Mouse (Mus musculus) heart, embryonic 13.5 days (tissue): ENCODE results near the gene Fermt2. TPM values are rescaled to one million over a fixed set of nuclear protein-coding genes. Genes with fewer than 3 reads are reported as not detected.

Source experiments
- ATAC-seq: fragments of 200-750 bp; cut with Nextera tagmentation; 2 replicates; pipeline ENCODE4 v1.8.0; 2017; ENCODE audit warnings: moderate TSS enrichment; ENCODE audit not compliant: insufficient number of reproducible peaks, low FRiP score, low TSS enrichment; ENCODE audit errors: extremely low read depth
- H3K27ac ChIP-seq: fragments of 300-500 bp; sonication (generic); replicated peaks from 2 replicates; pipeline ENCODE4 v1.5.1; 2015; ENCODE audit warnings: moderate library complexity, mild to moderate bottlenecking, inconsistent platforms
- H3K27me3 ChIP-seq: fragments of 300-500 bp; sonication (generic); replicated peaks from 2 replicates; pipeline ENCODE4 v1.6.1; 2015; ENCODE audit warnings: mild to moderate bottlenecking, inconsistent platforms
- H3K36me3 ChIP-seq: fragments of 300-500 bp; sonication (generic); 2 replicates; pipeline ENCODE4 v1.6.1; 2015; ENCODE audit warnings: mild to moderate bottlenecking, inconsistent platforms
- H3K4me1 ChIP-seq: fragments of 300-500 bp; sonication (generic); 2 replicates; pipeline ENCODE4 v1.6.1; 2015; ENCODE audit warnings: inconsistent platforms
- H3K4me2 ChIP-seq: fragments of 300-500 bp; sonication (generic); 2 replicates; pipeline ENCODE4 v1.6.1; 2015; ENCODE audit warnings: inconsistent platforms, mild to moderate bottlenecking, moderate library complexity
- H3K4me3 ChIP-seq: fragments of 300-500 bp; sonication (generic); 2 replicates; pipeline ENCODE4 v1.5.1; 2015; ENCODE audit warnings: moderate library complexity, mild to moderate bottlenecking, inconsistent platforms
- H3K9ac ChIP-seq: fragments of 300-500 bp; sonication (generic); 2 replicates; pipeline ENCODE4 v1.6.1; 2015; ENCODE audit warnings: inconsistent platforms, mild to moderate bottlenecking, moderate library complexity
- H3K9me3 ChIP-seq: fragments of 300-500 bp; sonication (generic); 2 replicates; pipeline ENCODE4 v1.6.1; 2016; ENCODE audit warnings: inconsistent platforms
- WGBS: fragments of 180-500 bp; shearing (Covaris S2); methylation state at CpG from one replicate; pipeline ENCODE4 v1.1.7; 2015; ENCODE audit warnings: mixed read lengths; 5-methylcytosine and 5-hydroxymethylcytosine counted together
- polyA plus RNA-seq: library from polyadenylated mRNA; unstranded; fragments of >200 nt; fragmentation: Nextera tagmentation; extraction: Ambion mirVana; gene quantifications from 2 replicates; pipeline ENCODE4 v1.2.1, GENCODE M21; 2015

Gene Fermt2
- polyA plus RNA-seq, 1 experiment from 2014 or later: 170 TPM

DNA sequence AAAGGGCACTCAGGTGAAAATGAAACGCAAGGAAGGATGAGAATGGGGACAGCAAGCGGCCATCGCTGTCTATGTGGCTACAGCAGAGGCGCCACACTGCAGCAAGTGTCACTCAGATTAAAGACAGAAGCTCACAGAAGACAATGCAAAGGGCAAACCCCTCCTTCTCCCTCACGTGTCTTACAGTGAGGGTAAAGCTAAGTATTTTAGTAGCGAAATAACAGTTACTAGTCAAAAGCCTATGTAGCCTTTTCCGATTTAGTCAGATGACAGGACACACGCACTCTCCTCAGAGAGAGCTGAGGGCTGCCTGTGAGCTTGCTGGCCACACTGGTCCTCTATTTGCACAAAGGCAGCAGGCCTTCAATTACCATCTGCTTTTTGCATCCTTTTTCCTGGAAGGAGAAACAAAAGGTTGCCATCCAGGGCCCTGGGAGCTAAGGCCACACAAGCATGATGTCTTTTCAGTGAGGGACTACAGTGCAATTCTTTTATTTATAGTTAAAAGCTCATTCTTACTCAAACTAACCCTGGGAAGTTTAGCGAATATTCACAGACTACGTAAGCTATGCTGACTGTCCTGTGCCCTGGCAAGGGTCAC lies 66.9 kb downstream of the Fermt2 start:
- ATAC-seq: no peak
- Histone ChIP-seq H3K4me2 (peak overlapping the region; percentile 33), H3K9ac (peak overlapping the region; percentile 41; the same call in 1 of the 2 replicates), H3K27ac (peak overlapping the region; percentile 88), H3K4me1 (peaks cover 28% of the 10 kb centered on the region), H3K27me3 (no peaks in the 10 kb centered on the region), H3K4me3 (no peak overlapping the region), H3K9me3 (no peaks in the 10 kb centered on the region), H3K36me3 (peaks cover 95% of the 10 kb centered on the region)
- WGBS: 63% methylated on average over 10 of the region's 10 CpGs

DNA sequence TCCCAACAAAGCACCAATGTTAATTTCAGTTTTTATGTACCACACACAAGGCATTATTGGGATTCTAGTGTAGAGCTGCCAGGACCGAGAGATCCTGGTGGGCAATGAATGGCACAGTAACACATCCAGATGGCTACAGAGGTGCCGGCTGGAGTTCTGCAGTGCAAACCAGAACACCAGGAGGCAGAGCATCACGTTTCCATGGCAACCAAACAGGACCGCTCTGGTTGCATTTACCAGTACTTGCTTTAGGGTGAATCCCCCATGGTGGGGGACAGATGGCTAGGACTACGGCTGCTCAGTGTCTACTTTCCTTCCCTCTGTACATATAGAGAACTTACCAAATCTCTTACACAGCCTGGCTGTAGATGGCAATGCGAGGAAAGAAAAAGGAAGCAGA lies 67.5 kb downstream of the Fermt2 start:
- Histone ChIP-seq H3K9me3 (no peaks in the 10 kb centered on the region), H3K4me2 (no peak overlapping the region), H3K9ac (no peak overlapping the region), H3K36me3 (peaks cover 95% of the 10 kb centered on the region), H3K27me3 (no peaks in the 10 kb centered on the region), H3K4me3 (no peak overlapping the region), H3K27ac (peak overlapping the region; percentile 88; the same call in 1 of the 2 replicates), H3K4me1 (peaks cover 34% of the 10 kb centered on the region)
- WGBS: 69% methylated on average over 6 of the region's 6 CpGs
- ATAC-seq: no peak

DNA sequence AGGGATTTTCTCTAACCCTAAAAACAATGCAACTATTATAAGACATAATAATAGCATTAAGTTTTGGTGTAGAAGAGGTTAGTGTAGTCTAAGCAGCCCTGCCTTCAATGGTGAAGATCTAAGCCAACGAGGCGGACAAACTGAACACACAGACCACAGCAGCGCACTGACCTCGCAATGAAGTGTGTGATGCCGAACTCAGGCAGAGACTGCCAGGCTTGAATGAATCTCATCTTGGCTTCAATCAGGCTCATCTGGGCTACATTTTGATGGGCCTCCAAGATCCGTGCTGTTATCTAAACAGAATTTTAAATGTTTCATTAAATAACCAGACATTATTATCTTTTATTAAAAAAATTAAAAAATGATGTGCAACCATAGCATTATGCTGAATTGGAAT lies 68.0 kb downstream of the Fermt2 start:
- Histone ChIP-seq H3K4me1 (peaks cover 38% of the 10 kb centered on the region), H3K27me3 (no peaks in the 10 kb centered on the region), H3K9me3 (no peaks in the 10 kb centered on the region), H3K27ac (no peak overlapping the region), H3K36me3 (peaks cover 92% of the 10 kb centered on the region), H3K9ac (no peak overlapping the region), H3K4me2 (no peak overlapping the region), H3K4me3 (no peak overlapping the region)
- no peak for ATAC-seq
- WGBS: 91% methylated on average over 6 of the region's 6 CpGs

DNA sequence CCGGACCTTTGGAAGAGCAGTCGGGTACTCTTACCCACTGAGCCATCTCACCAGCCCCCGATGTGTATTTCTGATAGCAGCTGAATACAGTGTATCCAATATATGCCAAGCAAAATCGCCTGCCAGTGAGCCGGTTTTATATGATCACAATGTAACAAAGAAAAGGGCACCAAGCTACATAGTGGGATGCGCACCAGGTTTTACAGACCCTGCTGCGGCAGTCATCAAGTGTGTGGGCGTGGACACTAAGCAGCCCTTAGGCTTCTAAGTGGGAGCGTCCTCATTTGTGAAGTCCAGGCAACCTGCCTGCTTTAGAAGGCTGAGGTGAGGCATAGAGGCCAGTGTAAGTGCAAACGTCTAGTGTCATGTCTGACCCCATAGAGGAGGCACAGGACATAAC lies 69.4 kb downstream of the Fermt2 start:
- peaks cover 77% of the 10 kb centered on the region for H3K36me3 ChIP-seq
- H3K4me3 ChIP-seq: no peak overlapping the region
- no peak for ATAC-seq
- peaks cover 50% of the 10 kb centered on the region for H3K4me1 ChIP-seq
- no peak overlapping the region for H3K4me2 ChIP-seq
- H3K9me3 ChIP-seq: no peaks in the 10 kb centered on the region
- H3K27me3 ChIP-seq: no peaks in the 10 kb centered on the region
- no peak overlapping the region for H3K27ac ChIP-seq
- H3K9ac ChIP-seq: no peak overlapping the region
- 90% methylated on average over 10 of the region's 10 CpGs for WGBS

DNA sequence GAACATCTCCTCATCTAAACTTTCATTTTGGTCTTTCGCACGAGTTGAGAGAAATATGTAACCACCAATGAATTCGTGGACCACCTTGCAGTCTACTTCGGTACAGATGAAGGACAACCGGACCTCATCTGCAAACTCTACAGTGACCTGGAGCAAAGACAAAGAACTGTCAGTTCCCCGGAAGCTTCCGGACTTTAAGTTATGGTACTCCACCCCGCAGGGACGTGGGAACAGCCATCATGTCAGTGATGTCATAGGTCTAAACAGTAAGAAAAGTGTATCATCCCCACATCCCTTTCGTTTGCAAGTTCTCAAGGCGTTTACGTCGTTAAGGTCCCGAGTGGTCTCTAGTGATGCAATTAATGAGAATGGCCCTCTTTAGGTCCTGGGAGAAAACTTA lies 70.0 kb downstream of the Fermt2 start:
- H3K27ac ChIP-seq: no peak overlapping the region
- H3K9ac ChIP-seq: no peak overlapping the region
- no peak overlapping the region for H3K4me3 ChIP-seq
- H3K9me3 ChIP-seq: no peaks in the 10 kb centered on the region
- ATAC-seq: no peak
- WGBS: 90% methylated on average over 14 of the region's 14 CpGs
- H3K36me3 ChIP-seq: peaks cover 75% of the 10 kb centered on the region
- H3K27me3 ChIP-seq: no peaks in the 10 kb centered on the region
- H3K4me1 ChIP-seq: peaks cover 53% of the 10 kb centered on the region
- H3K4me2 ChIP-seq: no peak overlapping the region

DNA sequence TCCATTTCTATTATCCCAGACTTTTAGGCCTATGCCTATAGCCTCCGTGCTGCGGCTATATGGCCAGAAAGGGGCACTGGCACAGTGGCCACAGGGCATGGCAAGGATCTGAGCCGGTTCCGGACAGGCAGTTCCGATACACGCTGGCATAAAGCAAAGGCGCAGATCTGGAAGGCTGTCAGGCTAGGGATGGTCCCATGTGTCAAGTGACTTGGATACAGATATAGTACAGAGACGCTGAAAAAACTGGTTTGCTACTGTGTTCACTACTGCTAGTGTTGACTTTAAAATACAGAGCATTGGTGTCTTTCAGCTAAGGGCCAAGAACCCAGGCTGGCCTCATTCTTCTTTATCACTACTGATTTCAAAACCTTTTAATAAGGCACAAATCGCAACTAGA lies 72.9 kb downstream of the Fermt2 start:
- 53% methylated on average over 9 of the region's 9 CpGs for WGBS
- Histone ChIP-seq H3K4me2 (no peak overlapping the region), H3K36me3 (peaks cover 51% of the 10 kb centered on the region), H3K9ac (no peak overlapping the region; the same call in 1 of the 2 replicates), H3K27me3 (no peaks in the 10 kb centered on the region), H3K27ac (peak overlapping the region; percentile 86), H3K4me3 (no peak overlapping the region), H3K4me1 (peaks cover 56% of the 10 kb centered on the region), H3K9me3 (no peaks in the 10 kb centered on the region)
- ATAC-seq: no peak

DNA sequence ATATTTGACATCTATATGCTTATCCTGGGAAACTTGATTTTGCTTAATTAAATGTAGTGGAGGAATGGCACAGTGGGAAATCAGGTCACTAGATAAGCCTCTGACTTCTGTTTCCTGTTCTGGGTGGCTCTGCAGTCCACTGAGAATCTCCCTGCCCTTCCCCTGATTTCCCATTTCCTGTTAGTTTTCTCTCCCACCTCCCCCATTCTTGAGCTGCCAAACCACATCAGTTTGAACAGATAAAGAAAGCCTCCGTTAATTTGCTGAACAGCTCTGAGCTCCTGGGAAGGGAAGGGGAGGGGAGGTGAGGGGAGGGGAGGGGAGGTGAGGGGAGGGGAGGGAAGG lies 73.4 kb downstream of the Fermt2 start:
- ATAC-seq: no peak
- Histone ChIP-seq H3K36me3 (peaks cover 45% of the 10 kb centered on the region), H3K4me1 (peaks cover 61% of the 10 kb centered on the region), H3K27me3 (no peaks in the 10 kb centered on the region), H3K4me2 (no peak overlapping the region), H3K4me3 (no peak overlapping the region), H3K9ac (peak overlapping the region; percentile 20; the same call in 1 of the 2 replicates), H3K9me3 (no peaks in the 10 kb centered on the region), H3K27ac (peak overlapping the region; percentile 82)
- no CpG with 5 or more reads among the region's 1 CpGs for WGBS

DNA sequence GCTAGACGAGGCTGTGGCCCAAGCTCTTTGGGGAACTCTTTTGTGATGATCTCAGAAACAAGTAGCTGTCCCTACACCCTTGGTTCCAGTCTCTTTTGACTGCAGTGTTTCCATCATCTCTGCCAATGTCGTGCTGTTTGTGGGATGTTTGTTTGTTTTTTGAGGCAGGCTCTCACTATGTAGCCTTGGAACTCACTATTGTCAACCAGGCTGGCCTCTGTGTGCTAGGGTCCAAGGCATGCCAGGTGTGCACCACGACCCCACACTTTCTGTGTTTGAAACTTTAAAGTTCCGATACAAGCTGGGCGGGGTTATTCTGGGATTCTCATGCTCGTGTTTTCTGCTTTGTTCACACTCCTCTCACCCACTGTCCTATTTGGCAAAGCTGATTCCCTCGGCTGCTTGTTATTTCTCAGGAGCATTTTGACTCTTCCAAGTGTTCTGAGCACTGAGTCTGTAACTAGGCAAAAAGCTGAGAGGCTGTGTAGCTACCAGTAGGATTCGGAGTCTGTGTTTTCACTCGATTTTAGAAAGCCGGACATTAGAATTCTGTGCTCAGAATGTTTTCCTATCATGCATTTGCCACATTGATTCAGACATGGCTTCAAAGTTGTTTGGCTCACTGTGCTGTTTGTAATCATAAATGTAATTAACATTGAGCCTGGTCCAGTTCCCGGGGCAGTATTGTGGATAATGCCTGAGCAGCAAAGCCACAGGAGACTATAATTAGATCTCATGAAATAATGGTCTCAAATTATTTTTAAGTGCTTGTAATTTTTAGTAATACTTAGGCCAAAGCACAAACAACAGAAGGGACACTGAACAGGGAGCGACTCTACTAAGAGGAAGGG lies 74.0 kb downstream of the Fermt2 start:
- H3K4me3 ChIP-seq: no peak overlapping the region
- peaks cover 66% of the 10 kb centered on the region for H3K4me1 ChIP-seq
- WGBS: 47% methylated on average over 12 of the region's 12 CpGs

DNA sequence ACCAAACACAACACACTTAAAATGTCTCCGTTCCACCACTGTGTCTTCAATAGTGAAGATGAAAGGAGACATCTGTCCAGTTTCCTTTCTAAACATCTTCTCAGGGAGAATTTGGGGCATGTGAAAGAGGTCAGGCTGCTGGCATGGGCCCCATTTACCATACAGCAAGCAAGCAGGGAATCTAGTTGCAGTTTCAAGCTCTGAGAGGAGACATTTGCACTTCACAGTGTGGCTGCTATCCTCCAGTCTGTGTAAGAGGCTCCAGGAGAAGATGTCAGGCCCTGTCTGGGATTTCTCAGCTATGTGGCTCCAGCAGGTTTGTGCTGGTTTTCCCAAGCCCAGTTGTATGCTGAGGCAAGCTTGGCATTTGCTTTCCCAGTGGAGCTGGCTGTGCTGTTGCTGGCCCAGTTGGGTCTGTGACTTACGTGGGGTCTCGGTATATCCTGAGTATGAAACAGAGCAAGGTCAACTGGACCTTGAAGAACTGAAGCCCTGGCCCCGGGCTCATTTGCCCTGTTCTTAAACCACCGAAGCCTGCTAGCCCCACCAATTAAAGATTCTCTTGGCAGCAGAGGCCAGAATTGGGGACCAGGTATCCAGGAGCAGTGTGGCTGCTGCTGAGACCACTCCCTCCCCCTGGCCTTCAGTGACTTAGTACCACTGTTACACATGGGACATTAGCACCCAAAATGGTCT lies 76.2 kb downstream of the Fermt2 start:
- Histone ChIP-seq H3K4me3 (no peak overlapping the region), H3K9ac (peak overlapping the region; percentile 68), H3K36me3 (peaks cover 19% of the 10 kb centered on the region), H3K9me3 (no peaks in the 10 kb centered on the region), H3K4me2 (no peak overlapping the region), H3K4me1 (peaks cover 70% of the 10 kb centered on the region), H3K27me3 (no peaks in the 10 kb centered on the region), H3K27ac (peak overlapping the region; percentile 88)
- 57% methylated on average over 5 of the region's 5 CpGs for WGBS
- ATAC-seq: no peak

More for the DNA sequence above, 74.0 kb downstream of the Fermt2 start:
- ATAC-seq: no peak
- Histone ChIP-seq H3K9me3 (no peaks in the 10 kb centered on the region), H3K27ac (peak overlapping the region; percentile 82), H3K27me3 (no peaks in the 10 kb centered on the region), H3K9ac (peak overlapping the region; percentile 20; the same call in 1 of the 2 replicates), H3K4me2 (no peak overlapping the region), H3K36me3 (peaks cover 39% of the 10 kb centered on the region)

DNA sequence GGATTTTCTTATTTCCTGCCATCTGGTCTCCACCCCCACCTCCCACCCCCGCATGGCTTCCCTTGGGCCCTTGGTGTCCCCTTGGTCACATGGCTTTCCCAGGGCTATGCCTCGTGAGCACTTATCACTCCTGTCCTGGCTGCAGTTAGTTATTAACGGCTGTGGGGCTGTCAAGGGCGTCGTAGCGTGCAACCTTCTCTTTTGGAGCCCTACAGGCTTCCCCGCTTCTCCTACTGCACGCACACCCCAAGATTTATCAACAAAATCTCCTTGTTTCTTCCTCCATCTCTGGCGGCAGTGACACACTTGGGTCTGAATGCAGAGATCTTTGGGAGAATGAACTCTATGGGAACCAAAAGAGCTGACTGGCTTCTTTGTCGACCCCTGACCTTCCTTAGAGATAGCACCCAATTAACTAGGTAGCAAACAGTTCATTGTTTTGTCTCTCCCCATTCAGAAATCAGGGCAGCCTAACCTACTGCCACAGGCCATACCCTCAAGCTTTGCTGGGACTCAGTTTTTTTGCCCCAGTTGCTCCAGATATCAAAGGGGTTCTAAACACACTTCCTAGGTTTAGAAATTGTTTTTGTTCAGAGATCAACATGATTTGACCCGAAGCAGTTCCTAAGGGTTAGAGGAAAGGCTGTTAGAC lies 76.9 kb downstream of the Fermt2 start:
- no peaks in the 10 kb centered on the region for H3K27me3 ChIP-seq
- 10% methylated on average over 11 of the region's 11 CpGs for WGBS
- H3K27ac ChIP-seq: peak overlapping the region; percentile 88
- peak overlapping the region; percentile 42 for H3K4me2 ChIP-seq
- H3K36me3 ChIP-seq: peaks cover 12% of the 10 kb centered on the region
- peak; percentile 19; the same call in 1 of the 2 replicates for ATAC-seq
- peak overlapping the region; percentile 68; the same call in 1 of the 2 replicates for H3K9ac ChIP-seq
- H3K9me3 ChIP-seq: no peaks in the 10 kb centered on the region
- H3K4me1 ChIP-seq: peaks cover 70% of the 10 kb centered on the region
- no peak overlapping the region for H3K4me3 ChIP-seq

DNA sequence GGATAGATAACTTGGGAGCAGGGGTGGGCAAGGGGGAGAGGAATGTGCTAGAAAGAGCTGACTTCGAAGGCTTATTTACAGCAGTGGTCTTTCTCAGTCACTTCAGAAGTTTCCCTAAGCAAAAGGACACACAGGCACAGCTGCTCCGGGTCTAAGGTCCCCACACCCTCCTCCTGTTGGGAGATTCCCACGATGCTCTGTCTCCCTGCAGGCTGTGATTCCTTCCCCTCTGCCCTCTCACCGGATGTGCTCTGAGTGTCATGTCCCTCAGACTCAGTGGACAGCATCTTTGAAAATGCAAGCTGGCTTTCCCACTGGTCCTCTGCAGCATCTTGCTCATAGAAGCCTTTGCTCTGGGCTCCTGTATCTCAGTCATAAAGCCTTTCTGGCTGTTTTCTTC lies 77.8 kb downstream of the Fermt2 start:
- H3K36me3 ChIP-seq: peaks cover 4% of the 10 kb centered on the region; the same call in 1 of the 2 replicates
- H3K4me2 ChIP-seq: no peak overlapping the region
- H3K27me3 ChIP-seq: no peaks in the 10 kb centered on the region
- H3K4me3 ChIP-seq: no peak overlapping the region
- H3K9ac ChIP-seq: no peak overlapping the region
- peaks cover 62% of the 10 kb centered on the region for H3K4me1 ChIP-seq
- no peaks in the 10 kb centered on the region for H3K9me3 ChIP-seq
- ATAC-seq: no peak
- H3K27ac ChIP-seq: peak overlapping the region; percentile 88
- WGBS: 32% methylated on average over 4 of the region's 4 CpGs
